Mouse (Mus musculus) liver (tissue): ENCODE measurements around the gene Aaed1.
"Not testable (repeated sequence)": the region's sequence is repeated elsewhere in the genome, so short reads cannot be mapped to it uniquely, and the experiment has no call there.

Experiments used
- DNase-seq: peaks from one replicate; pipeline ENCODE4 v3.0.0-alpha.2; 2020; ENCODE audit warnings: mixed read lengths

Gene Aaed1

DNA sequence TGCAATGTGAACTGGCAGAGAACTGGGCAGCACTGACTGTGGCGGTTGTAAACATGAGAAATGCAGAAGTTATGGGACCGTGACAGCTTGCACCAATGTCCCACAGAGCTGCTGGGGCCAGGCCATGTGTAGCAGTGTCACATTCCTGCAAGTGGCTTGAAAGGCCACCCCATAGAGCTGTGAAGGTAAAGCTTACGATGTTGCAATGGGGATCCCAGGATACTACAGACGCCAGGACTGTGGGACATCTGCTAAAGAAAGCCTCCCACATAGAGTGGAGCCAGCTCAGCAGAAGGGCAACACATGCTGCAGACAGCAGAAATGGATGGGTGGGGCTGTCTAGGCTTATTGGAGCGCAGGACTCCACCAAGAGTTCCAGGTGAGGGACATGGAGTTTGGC, 5.0 kb downstream of the Aaed1 start:
- no peak for DNase-seq

DNA sequence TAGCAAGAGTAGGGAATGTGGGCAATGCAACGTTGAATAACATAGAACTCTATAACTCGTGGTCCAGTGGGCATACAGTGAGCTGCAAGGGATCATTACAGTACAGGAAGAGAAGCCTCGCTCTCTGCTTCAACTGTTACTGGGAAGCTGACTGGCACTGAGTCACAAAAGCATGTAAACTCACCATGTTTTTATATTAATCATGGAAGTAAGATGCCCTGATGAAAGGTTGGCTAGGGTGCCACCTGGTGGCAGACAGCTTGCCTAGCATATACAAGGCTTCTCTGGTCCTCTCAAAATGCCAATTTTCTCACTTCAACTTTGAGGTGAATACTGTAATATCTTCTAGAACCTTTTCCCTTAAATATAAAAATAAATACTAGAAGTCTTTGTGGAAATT, 6.4 kb downstream of the Aaed1 start:
- peak; percentile 68 for DNase-seq

- no peak for DNase-seq
These were observed 13.4 kb downstream of the Aaed1 start for GRCm38 (mm10) chr13:64299069-64299468.

DNA sequence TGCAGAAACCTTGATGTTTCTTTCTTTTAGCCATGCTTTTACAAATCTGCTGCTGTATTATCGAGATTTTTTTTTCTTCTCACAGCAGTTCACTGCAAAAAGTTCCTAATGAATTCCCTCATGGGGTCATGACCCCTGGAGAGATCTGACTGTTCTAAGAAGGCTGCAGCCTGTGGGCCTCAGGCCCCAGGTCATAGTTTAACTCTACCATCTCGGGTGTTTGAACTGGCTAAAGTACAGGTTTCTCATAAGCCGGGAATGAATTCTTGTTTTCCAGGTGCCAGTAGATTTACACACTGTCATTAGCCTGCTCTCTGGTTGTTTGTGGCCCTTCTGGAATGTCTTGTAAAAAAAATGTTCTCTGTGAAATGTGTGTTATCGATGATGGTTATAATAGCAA, 25.7 kb downstream of the Aaed1 start:
- no peak for DNase-seq

- DNase-seq: no peak
These were observed 26.2 kb downstream of the Aaed1 start for GRCm38 (mm10) chr13:64286321-64286720.

DNA sequence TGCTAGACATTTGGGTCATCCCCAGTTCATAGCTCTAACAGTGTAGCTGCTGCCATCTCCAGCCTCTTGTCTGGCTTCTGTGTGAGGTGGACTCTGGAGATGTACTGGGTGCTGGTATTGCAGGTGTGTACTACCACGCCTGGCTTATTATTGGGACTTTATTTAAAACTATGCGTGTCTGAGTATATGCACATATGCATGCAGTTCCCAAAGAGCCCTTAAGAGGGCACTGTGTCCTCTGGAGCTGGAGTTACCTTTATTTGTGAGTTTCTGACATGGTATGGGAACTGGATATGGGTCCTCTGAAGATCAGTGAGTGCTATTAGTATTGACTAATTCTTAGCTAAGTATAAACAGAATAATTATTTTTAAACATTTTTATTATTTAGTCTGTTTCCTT, 27.8 kb downstream of the Aaed1 start:
- DNase-seq: no peak

GRCm38 (mm10) chr13:64280940-64281339, 31.6 kb downstream of the Aaed1 start:
- DNase-seq: no peak

DNA sequence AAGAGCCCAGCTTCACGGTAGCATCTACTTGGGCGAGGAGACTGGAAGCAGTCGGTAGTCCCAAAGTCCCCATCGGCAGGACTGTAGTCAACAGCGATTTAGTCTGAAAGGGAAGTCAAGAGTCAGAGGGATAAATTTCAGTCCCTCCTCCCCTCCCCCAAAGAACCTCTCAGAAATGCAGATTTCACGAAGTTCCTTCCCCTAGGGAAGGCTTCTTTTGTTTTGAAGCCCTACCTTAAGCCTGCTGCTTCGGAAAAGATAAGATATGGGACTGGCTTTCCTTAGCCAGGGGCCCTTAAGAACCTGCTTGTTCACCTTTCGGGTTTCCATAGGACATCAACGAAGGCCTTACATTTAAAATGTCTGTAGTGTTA, 36.8 kb downstream of the Aaed1 start:
- DNase-seq: no peak

- peak; percentile 87 for DNase-seq
These were observed 37.4 kb downstream of the Aaed1 start, which contains the start of gene Cdc14b for GRCm38 (mm10) chr13:64274879-64275753. TSS of gene Cdc14b (minus strand) at chr13:64275290.

DNA sequence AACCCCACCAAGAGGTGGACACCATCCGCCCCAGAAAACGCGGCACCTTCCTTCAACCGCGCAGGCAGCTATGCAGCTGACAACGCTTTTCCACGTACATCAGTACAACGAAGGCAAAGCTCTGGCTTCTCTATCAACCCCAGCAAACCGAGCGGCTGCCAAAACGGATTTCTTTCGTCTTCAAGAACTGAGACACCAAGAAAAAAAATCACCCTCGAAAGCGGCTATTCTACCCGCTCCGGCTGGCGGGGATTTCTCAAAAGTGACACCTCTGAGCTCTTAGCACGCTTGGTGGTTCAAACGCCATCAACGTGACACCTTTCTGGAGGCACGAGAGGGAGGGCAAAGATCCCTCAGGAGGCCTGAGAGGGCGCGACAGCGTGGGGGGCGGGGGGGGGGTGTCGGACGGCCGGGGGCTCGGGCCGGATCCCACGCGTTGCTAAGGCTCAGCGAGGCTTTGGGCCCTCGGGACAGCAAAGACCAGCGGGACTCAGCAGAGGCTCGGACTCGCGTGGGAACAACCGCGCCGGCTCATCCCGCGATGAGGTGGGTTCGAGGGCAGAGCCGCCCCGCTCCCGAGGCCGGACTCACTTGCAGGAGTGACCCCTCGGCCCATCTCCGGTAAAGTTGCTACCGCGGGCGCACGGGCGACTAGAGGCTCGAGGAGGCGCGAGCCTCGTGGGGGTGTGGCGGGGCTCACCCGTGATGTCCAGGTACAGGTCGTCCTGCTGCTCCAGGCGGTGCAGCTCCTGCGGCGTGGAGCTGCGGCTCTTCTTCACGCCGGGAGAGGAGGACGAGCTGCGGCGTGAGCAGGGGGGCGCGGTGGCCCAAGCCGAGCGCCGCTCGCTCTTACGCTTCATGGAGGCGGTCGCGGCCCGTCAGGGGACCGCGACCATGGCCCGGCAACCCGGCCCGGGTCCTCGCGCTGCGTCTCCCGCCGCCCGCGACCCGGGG, 38.3 kb downstream of the Aaed1 start:
- peak; percentile 13 for DNase-seq

DNA sequence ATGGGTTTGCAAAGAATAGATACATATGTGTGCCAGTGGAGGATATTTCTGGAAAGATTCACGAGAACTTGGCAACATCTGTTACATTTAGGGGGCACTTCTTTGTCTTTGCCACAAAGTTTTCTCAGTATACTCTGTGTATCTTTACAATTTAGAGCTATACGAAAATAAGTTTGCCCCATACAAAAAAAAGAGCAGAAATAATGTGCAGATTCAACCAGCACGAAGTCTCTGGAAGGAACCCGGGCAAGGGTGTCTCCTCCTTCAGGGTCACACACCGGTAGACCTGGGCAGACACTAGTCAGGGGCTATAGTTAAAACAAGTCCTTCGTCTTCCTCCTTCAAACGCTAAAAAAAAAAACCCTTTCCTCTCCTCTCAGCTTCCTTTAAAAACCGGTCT, 39.2 kb downstream of the Aaed1 start:
- DNase-seq: no peak

- DNase-seq: no peak
These were observed 44.1 kb downstream of the Aaed1 start for GRCm38 (mm10) chr13:64268384-64268783.

DNA sequence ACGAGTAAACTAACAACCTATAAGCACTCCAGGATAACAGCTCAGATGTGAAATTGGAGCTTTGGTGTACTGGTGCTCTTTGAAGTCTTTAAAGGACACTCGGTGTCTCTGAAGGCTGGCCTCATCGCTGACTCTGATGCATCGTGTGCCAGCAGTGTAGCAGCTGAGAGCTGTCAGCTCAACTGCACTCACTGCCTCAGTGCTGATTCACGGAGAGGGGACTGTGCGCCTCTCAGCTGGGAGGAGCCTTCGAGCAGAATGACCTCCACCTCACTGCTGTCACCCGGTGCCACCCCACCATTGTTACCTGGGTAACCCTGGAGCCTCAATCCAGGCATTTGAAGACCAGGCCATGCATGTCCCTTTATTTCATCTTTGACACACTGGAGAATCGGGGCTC, 45.4 kb downstream of the Aaed1 start:
- DNase-seq: no peak

DNA sequence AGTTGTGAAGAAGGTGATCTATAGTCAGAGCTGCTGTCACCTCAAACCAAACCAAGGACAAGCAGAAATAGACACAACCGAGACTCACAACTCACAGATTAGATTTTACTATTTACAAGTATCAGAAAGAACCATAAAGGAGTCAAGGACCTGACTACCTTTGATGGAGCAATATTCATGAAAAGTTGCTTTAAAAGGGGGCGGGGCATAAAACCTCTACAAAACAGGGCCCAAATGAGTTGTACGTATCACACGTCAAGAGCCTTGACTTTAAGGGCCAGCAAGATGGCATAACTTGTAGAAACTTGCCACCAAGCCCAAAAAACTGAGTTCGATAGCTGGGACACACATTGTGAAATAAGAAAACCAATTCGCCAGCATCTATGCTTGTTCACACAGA, 47.9 kb downstream of the Aaed1 start:
- no peak for DNase-seq

DNA sequence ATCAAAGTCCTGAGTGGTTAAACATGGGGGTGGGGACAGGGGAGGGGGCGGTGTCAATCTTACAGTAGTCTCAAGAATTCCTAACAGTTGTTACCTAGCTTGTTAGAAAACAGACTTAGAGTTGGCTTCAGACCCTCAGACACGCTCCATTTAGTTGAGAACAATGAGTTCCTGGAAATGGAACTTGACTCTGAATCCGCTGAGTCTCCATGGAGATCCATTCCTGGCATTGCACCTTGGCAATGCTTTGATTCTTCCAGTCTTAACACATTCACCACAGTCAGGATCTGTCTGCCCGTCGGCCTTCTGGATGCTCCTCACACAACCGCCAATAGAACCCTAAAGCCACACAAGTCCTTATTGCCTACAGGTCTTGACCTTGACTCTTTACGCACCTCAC, 52.6 kb downstream of the Aaed1 start:
- DNase-seq: no peak

DNA sequence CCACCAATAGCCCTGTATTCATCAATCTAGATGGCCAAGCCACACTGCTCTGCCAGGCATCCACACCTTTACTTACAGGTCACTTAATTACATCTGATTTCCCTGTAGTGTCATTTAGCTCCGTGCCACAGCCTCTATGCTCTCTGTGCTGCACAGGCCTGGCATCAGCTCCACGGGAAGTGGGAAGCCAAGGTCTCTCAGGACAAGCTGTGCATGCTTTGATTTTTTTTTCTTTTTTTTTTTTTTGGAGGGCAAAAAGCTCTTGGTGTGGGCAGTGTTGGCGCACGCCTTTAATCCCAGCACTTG, 54.0 kb downstream of the Aaed1 start:
- DNase-seq: no peak

GRCm38 (mm10) chr13:64257814-64258515, 54.5 kb downstream of the Aaed1 start:
- DNase-seq: no peak

GRCm38 (mm10) chr13:64257010-64257813, 55.3 kb downstream of the Aaed1 start:
- DNase-seq: no peak

- not testable (repeated sequence) for DNase-seq
These were observed 58.3 kb downstream of the Aaed1 start for GRCm38 (mm10) chr13:64254185-64254584.

- no peak for DNase-seq
These were observed 58.8 kb downstream of the Aaed1 start for GRCm38 (mm10) chr13:64253697-64254096.

DNA sequence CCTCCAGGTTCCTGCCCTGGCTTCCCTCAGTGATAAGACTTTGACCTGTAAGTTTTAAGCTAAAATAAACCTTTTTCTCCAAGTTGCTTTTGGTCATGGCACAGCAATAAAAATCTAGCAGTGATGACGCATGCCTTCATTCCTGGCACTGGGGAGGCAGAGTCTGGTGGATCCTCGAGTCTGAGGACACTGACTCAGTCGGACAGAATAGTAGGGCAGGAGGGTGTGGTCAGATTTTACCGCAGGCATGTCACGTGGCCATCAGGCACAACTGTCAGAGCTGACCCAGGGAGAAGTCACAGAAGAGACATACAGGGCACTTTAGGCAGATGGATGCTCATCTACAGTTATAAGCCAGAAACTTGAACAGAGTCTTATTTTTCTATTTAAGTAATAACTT, 60.4 kb downstream of the Aaed1 start:
- peak; percentile 18 for DNase-seq

DNA sequence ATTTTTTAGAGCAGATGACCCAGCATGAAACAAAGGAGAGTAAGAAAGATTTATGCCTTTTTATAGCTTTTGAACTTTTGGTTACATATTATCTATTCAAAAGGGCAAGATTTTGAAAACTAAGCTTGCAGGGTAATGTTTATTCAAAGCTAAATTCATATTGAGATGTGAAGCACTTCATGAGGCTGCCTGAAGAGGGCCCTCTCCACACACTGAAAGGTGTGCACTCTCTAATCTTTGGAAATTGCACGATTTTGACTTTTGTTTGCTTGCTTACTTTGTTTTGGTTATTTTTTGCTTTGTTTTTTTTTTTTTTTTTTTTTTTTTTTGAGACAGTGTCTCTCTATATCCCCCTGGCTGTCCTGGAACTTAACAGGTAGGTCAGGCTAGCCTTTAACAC, 62.1 kb downstream of the Aaed1 start:
- DNase-seq: peak; percentile 22
